Mouse (Mus musculus): ENCODE results near the gene Msh3.
A peak's percentile ranks its signal among the peaks of the same experiment; 100 is the strongest.
"Not testable (repeated sequence)": the region's sequence is repeated elsewhere in the genome, so short reads cannot be mapped to it uniquely, and the experiment has no call there.

Msh3 gene

DNA sequence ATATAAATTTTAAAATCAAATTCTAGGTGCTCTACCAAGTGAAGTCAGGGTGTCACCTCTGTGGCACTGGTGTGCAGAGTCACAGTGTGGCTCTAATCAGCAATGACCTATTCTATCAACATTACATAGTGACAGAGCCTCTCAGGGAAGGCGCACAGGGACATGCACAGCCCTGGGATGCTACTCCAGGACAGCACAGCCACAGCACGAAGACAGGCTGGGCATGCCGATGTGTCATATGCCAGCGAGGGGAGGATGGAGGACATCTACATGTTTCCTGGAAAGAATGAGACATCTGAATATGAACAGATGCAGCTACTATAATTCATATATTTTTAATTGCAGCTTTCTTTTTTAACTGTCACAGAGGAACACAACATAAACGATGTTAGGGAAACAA, 101.0 kb downstream of the Msh3 start:
- DNase-seq (ENCODE audit: low spot score in 2 of 2), result no peak

GRCm38 (mm10) chr13:92252331-92252730, 102.5 kb downstream of the Msh3 start:
- DNase-seq (ENCODE audit: low spot score in 2 of 2), result no peak

DNA sequence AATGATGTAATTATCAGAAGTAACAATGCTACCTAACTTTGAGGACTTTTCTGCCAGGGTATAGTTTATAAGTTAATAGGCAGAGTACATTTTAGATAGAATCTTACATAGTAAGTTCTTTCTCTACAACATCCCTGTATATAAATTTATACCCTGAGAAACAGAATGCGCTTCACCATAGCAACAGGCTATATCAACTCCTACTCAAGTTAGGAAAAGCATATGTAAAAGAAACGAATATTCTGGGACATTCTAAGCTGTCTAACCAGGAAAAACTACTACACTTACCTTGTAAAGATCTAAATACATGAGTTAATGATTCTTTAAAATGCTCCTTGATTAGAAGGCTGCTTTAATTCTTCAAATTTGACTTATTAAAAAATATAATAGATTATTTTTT, 107.2 kb downstream of the Msh3 start:
- no peak for DNase-seq (ENCODE audit: low spot score in 2 of 2)

- DNase-seq (ENCODE audit: low spot score in 2 of 2), result peak; percentile 44
These were observed 107.8 kb downstream of the Msh3 start for GRCm38 (mm10) chr13:92246966-92247365.

DNA sequence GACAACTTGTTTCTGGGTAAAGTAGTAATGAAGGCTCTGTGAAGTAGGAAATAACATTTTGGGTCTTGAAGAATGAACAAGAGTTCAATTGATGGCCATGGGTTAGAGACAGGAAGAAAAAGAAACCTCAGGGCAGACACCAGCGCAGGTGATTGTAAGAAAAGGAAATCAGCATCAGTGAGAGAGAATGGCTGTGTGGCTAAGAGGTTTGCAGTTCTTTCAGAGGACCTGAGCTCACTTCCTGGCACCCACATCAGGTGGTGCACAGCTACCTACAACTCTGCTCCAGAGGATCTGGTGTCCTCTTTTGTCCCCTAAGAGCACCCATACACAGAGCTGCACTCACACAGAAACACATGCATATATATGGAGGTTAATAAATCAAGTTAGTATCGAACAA, 110.1 kb downstream of the Msh3 start:
- no peak for DNase-seq (ENCODE audit: low spot score in 2 of 2)

DNA sequence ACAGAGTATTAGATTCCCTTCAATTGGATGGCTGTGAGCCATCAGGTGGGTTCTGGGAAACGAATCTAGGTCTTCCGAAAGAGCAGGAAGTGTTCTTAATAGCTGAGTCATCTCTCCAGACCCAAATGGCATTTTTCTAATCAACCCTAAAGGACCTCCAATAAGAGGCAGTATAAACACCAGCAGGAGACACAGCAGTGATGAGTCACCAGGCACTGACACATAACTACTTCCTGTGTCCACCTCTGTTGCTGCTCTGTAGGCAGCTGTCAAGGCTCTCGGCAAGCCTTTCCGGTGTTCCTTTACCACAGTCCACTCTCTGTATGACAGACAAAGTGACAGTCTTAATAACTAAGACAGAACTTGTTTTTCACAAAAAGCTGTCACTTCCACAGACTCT, 113.4 kb downstream of the Msh3 start:
- no peak for DNase-seq (ENCODE audit: low spot score in 2 of 2)

DNA sequence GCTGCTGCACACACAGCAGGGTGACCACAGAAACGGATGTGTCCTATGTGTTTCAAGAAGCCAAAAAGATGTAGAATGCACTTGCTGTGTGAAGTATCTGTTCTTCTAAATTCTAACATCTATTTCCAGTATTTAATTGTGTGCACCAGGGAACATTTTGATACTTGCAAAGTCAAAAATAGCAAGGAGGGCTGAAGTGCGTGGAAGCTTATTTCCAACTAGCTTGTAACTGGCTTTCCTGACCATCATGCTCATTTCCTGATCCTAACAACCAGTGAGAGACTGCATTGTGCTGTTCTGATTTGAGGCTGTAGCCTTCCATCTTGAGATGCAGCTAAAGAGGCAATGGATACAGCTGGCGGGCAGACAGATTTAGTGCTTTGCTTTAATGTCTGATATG, 116.9 kb downstream of the Msh3 start:
- DNase-seq (ENCODE audit: low spot score in 2 of 2), result peak in 1 of 2 experiments; percentile 56

GRCm38 (mm10) chr13:92237016-92237415, 117.8 kb downstream of the Msh3 start:
- no peak for DNase-seq (ENCODE audit: low spot score in 2 of 2)

GRCm38 (mm10) chr13:92232076-92232938, 122.5 kb downstream of the Msh3 start:
- DNase-seq (ENCODE audit: low spot score in 2 of 2), result no peak

DNA sequence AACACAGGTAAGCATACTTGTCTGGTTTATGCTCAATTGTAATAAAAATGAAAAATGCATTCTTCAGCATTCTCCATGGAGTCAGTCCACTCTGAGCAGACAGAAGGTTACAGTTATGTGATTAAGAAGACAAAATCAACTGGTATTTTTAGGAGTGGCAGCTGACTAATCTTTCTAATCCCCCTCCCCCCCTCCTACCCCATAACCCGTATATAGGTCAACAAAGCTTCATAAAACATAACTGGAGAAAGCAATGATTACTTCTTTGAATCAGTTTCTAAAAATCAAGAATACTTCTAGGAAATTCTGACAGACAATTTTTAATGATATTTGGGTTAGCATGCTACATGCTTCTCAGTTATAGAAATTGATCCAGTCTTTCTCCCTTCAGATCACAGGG, 126.8 kb downstream of the Msh3 start:
- DNase-seq (ENCODE audit: low spot score in 2 of 2), result no peak

DNA sequence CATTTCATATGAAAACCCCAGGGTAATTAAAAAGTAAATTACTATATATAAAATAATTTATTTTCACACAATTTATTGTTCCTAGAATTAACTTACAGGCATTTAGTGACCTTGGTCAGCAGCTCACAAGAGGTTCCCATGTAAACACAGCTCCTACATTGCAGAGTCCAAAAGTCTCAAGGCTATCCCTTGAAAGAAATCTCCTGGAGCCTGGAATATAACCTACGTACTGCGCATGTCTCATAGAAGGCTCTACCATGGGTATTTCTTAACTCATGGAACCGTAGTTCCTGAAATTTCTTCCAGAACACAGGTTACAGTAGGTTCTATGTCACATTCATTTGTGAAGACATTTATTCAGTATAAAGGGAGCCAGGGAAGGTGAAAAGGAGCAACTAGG, 131.2 kb downstream of the Msh3 start:
- DNase-seq (ENCODE audit: low spot score in 2 of 2), result no peak

DNA sequence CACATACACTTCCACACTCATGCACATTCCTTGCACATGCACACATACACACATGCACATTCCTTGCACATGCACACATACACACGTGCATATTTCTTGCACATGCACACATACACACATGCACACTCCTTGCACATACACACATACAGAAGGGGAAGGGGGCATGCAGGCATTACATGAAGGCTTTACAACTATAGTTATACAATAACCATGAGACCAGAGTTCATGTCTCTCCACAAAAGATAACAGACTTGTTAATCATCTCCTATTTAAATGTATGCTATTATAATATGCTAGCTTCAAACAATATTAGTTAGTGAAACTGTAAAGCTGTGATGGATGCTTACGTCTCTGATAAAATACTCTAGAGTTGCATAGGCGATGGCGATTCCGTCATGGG, 132.0 kb downstream of the Msh3 start:
- no peak for DNase-seq (ENCODE audit: low spot score in 2 of 2)

DNA sequence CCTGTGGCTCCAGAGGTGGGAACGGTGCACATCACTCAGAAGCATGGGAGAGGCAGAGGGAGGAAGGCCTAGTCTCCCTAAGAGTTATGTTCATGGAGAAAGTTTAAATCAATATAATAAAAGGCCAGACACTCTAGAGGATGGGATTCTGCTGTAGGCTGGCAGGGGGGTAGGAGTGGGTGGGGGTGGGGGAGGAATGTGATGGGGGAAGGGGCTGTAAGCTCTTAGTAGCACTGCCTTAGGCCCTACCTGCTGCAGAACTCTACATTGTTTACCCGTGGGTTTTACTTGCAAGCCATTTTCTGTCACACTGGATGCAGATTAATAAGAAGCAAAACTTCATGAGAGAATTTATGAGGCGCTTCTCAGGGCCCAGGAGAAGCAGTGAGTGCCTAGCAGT, 135.0 kb downstream of the Msh3 start:
- DNase-seq (ENCODE audit: low spot score in 2 of 2), result no peak

- peak in 1 of 2 experiments; percentile 46 for DNase-seq (ENCODE audit: low spot score in 2 of 2)
These were observed 137.6 kb downstream of the Msh3 start for GRCm38 (mm10) chr13:92217216-92217615.

- DNase-seq (ENCODE audit: low spot score in 2 of 2), result peak in 1 of 2 experiments; percentile 35
These were observed 157.9 kb downstream of the Msh3 start for GRCm38 (mm10) chr13:92196860-92197259.

GRCm38 (mm10) chr13:92193806-92194205, 161.0 kb downstream of the Msh3 start:
- not testable (repeated sequence) for DNase-seq (ENCODE audit: low spot score in 2 of 2)

DNA sequence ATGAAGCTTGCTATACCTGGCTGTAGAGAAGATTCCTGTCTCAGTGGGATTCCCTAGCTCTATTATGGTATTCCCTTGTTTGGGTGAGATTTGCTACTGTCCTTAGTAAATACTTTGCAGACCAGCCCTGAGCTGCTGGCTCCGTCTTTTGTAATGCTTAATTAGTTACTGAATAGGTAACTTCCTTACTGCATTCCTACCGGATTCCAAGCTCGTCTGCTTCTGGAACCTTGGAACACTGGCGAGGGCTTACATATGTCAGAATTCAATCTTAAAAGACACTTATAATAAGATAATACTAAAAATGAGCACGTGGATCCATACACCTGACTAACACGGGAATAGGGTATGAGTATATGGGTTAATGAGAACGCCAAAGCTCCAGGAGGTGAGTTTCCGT, 182.1 kb downstream of the Msh3 start:
- DNase-seq (ENCODE audit: low spot score in 2 of 2), result not testable (repeated sequence)
